In the genomic region with DNA sequence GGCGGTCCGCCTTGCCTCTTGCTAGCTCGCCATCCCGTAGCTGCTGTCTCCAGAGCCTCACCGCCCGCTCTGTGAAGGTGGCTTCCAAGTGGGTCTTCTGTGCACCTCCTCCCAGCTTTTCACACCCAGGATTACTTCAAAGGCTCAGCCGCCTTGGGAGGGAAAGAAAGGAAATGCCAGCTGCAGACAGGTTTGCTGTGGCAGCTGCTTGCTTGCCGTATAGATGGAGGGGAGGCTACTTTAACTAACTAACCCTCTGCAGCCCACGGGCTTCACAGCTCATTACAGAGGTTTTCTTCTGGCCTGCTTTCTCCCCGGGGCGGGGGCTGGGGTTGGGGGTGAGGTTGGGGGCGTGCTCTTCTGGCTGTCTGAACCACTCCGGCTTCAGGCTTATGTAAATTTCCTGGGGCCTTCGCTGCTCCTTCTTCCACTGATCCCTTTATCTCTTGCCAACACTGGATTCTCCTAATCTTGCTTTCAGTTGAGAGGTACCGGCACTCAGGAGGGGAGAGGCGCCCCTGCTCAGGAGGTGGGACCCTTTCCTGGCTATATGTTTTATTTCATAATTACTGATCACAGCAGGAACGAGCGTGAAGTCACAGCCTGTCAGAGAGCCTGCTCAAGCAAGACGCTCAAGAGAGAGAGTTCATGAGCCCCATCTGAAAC, we compare ENCODE assay signal across 9 mouse cellular contexts.
A peak's percentile ranks its signal among the peaks of the same experiment; 100 is the strongest.
DNase-seq lines count a peak whose midpoint lies in the region; ATAC-seq lines count a peak whose summit lies in the region.
"Had no signal": no experiment of that assay in that cellular context is flagged by ENCODE, and none has a peak within 500 bp of the region (broad histone marks: within the 10 kb centered on the region; RNA-seq: fewer than 3 reads in every experiment).

No protein-coding gene starts in this region.

- H3K27me3 ChIP-seq in heart, embryonic 16.5 days (ENCODE audit: control insufficient read depth, insufficient read depth, low read length) = no peaks in the 10 kb centered on the region
- H3K27me3 ChIP-seq in midbrain, embryonic 12.5 days = no peaks in the 10 kb centered on the region; the same call in none of the 2 replicates
- H3K27me3 ChIP-seq: CH12.LX had no signal

- peak; percentile 70 for DNase-seq in heart, adult 11 months
- no peak for DNase-seq in heart, adult 8-10 months (ENCODE audit: low spot score)
- peak; percentile 22 to 45 for DNase-seq in cerebellum, postnatal 25 days
- DNase-seq in left cerebral cortex, postnatal 4 days = peak; percentile 12
- peak; percentile 54 for DNase-seq in testis, postnatal 10 days (ENCODE audit: low spot score)
- DNase-seq in natural killer cell, adult 2 months (ENCODE audit: low spot score in 2 of 2) = no peak

- H3K4me3 ChIP-seq in heart, embryonic 16.5 days (ENCODE audit: low read length) = peak overlapping the region; percentile 42
- peak overlapping the region; percentile 25 for H3K4me3 ChIP-seq in midbrain, embryonic 12.5 days

- H3K9me3 ChIP-seq in heart, embryonic 16.5 days (replicated peaks; ENCODE audit: control insufficient read depth, low read length) = 0 out of 2 replicates have a peak, but pooled peaks cover 4% of the 10 kb centered on the region
- H3K9me3 ChIP-seq in midbrain, embryonic 12.5 days = peaks cover 4% of the 10 kb centered on the region; the same call in 1 of the 2 replicates

- no peak overlapping the region for H3K27ac ChIP-seq in heart, embryonic 16.5 days (ENCODE audit: low read length)
- peak overlapping the region; percentile 86 for H3K27ac ChIP-seq in midbrain, embryonic 12.5 days (replicated peaks)

- peak overlapping the region; percentile 72 for H3K4me2 ChIP-seq in heart, embryonic 16.5 days (ENCODE audit: low read depth, low read length)
- H3K4me2 ChIP-seq in midbrain, embryonic 12.5 days (replicated peaks) = peak overlapping the region; percentile 49

- WGBS in heart, embryonic 16.5 days = 3% methylated on average over 19 of the region's 19 CpGs
- 2% methylated on average over 18 of the region's 19 CpGs for WGBS in midbrain, embryonic 12.5 days

- peak overlapping the region; percentile 48 for H3K9ac ChIP-seq in heart, embryonic 16.5 days (ENCODE audit: low read length)
- H3K9ac ChIP-seq in midbrain, embryonic 12.5 days (replicated peaks) = 0 out of 2 replicates have a peak overlapping the region, but pooled peaks have one; percentile 11

- intact Hi-C loops in left cerebral cortex, postnatal 4 days (cut with DNase I) = loop anchor here (10.0 kb wide), 1 partner anchor 260 kb away; no protein-coding TSS in a partner anchor

- H3K4me1 ChIP-seq in heart, embryonic 16.5 days (ENCODE audit: control insufficient read depth, insufficient read depth, low read length) = 0 out of 2 replicates have a peak, but pooled peaks cover 3% of the 10 kb centered on the region
- H3K4me1 ChIP-seq in midbrain, embryonic 12.5 days = peaks cover 21% of the 10 kb centered on the region

- ATAC-seq in heart, embryonic 16.5 days (replicated peaks; ENCODE audit: extremely low read depth, insufficient read depth, low FRiP score) = peak; percentile 53
- peak; percentile 89 for ATAC-seq in midbrain, embryonic 12.5 days (ENCODE audit: low FRiP score, low read depth)

- H3K36me3 ChIP-seq in heart, embryonic 16.5 days (ENCODE audit: control insufficient read depth, insufficient read depth) = no peaks in the 10 kb centered on the region
- H3K36me3 ChIP-seq in midbrain, embryonic 12.5 days = no peaks in the 10 kb centered on the region

Comparison
In these comparisons a context has a peak if more than half of its experiments do, and no peak if none do; other contexts are left out.
1. DNase-seq: peak in heart, adult 11 months (single experiment), cerebellum, postnatal 25 days (2 of 2), left cerebral cortex, postnatal 4 days (single experiment) and testis, postnatal 10 days (single experiment); none in heart, adult 8-10 months (single experiment) and natural killer cell, adult 2 months (0 of 2).